Mouse (Mus musculus) heart, embryonic 14.5 days (tissue): Measurements from ENCODE around the gene Bcan. TPM values are rescaled to one million over a fixed set of nuclear protein-coding genes. Genes with fewer than 3 reads are reported as not detected.

Experiments used
- polyA plus RNA-seq: library from polyadenylated mRNA; unstranded; fragments of >200 nt; fragmentation: Nextera tagmentation; extraction: Ambion mirVana; gene quantifications from 2 replicates; pipeline ENCODE4 v1.2.1, GENCODE M21; 2014

Bcan gene
- polyA plus RNA-seq, 1 experiment from 2014 or later: 0.31 TPM

Other genes with a start within 250 kb of the Bcan start
- 0.15 and 0.18 TPM in 2 replicates for gene Ntrk1, start 205.1 kb downstream of the Bcan start, polyA plus RNA-seq
- 0.08 TPM in 1 of 2 replicates, not detected in the other for gene Insrr, start 203.3 kb downstream of the Bcan start, polyA plus RNA-seq
- gene Pear1, start 175.9 kb downstream of the Bcan start, polyA plus RNA-seq: 16.2 and 17.0 TPM in 2 replicates
- gene Sh2d2a, start 153.5 kb downstream of the Bcan start, polyA plus RNA-seq: 0.15 TPM in 1 of 2 replicates, not detected in the other
- gene Prcc, start 114.6 kb downstream of the Bcan start, polyA plus RNA-seq: 10.1 and 11.7 TPM in 2 replicates
- 148 and 154 TPM in 2 replicates for gene Hdgf, start 93.9 kb downstream of the Bcan start, polyA plus RNA-seq
- 64.1 and 67.9 TPM in 2 replicates for gene Mrpl24, start 80.7 kb downstream of the Bcan start, polyA plus RNA-seq
- 18.5 and 19.3 TPM in 2 replicates for gene Isg20l2, start 69.9 kb downstream of the Bcan start, polyA plus RNA-seq
- gene Rrnad1, start 69.5 kb downstream of the Bcan start, polyA plus RNA-seq: 10.9 and 14.4 TPM in 2 replicates
- 1.6 and 2.4 TPM in 2 replicates for gene Crabp2, start 51.6 kb downstream of the Bcan start, polyA plus RNA-seq
- gene Nes, start 29.2 kb downstream of the Bcan start, polyA plus RNA-seq: 9.8 and 10.7 TPM in 2 replicates
- gene Hapln2, start 27.4 kb upstream of the Bcan start, polyA plus RNA-seq: 0.58 TPM in 1 of 2 replicates, not detected in the other
- 14.7 and 16.7 TPM in 2 replicates for gene Gpatch4, start 42.9 kb upstream of the Bcan start, polyA plus RNA-seq
- 161 and 168 TPM in 2 replicates for gene Naxe, start 58.3 kb upstream of the Bcan start, polyA plus RNA-seq
- not detected in 2 replicates for gene Ttc24, start 78.1 kb upstream of the Bcan start, polyA plus RNA-seq
- gene Iqgap3, start 81.7 kb upstream of the Bcan start, polyA plus RNA-seq: 22.8 and 26.4 TPM in 2 replicates
- gene Mef2d, start 142.1 kb upstream of the Bcan start, polyA plus RNA-seq: 52.1 and 52.7 TPM in 2 replicates